Mouse (Mus musculus) gastrocnemius, postnatal 36 days (tissue): Measurements from ENCODE around the gene Tktl1. TPM values are rescaled to one million over a fixed set of nuclear protein-coding genes. Genes with fewer than 3 reads are reported as not detected.
A peak's percentile ranks its signal among the peaks of the same experiment; 100 is the strongest.
"Not testable (repeated sequence)": the region's sequence is repeated elsewhere in the genome, so short reads cannot be mapped to it uniquely, and the experiment has no call there.

ENCODE experiments used
- DNase-seq, 2 experiments: peaks; one replicate each; pipeline ENCODE4 v3.0.0; 2022
- intact Hi-C: fragments of 180-260 bp; cut with DNase I; formaldehyde crosslinking; loops from one replicate; pipeline ENCODE4 v1.15.1; 2025
- long read RNA-seq, 2 experiments: library from polyadenylated mRNA; stranded (forward); transcript quantifications; one replicate each; pipeline ENCODE4 v2.0.0; 2021
- total RNA-seq, 2 experiments: library from RNA; stranded (reverse); gene quantifications; 2 replicates each; pipeline ENCODE4 v1.2.3; 2021

Tktl1 gene
- total RNA-seq = not detected
- long read RNA-seq, experiment 1 = 0 reads
- long read RNA-seq, experiment 2 = 0 reads

- intact Hi-C loops = no loop called here
- no peak for DNase-seq
Measured at GRCm38 (mm10) chrX:74176959-74177358, at the start of gene Tktl1. Tktl1 (plus strand) TSS chrX:74177259.

DNA sequence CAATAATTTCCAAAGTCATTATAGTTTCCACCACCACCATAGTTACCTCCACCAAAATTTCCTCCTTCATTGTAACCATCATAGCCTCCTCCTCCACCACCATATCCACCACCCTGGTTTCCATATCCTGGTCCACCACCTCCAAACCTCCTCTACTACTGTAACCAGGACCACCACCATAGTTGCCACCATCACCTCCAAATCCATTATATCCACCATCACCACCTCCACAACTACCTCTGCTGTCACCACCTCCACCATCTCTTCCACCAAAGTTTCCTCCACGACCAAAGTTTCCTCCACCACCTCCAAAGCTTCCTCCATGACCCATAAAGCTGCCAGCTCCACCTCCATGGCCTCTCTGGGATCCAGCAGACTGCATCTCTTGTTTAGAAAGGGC, 41.8 kb upstream of the Tktl1 start, which contains the start of gene Mecp2:
Gene Mecp2 (minus strand): TSS at position 101 of the 400 bp plus-strand sequence.
- DNase-seq, intact Hi-C loops: not testable (repeated sequence)

- intact Hi-C loops = no loop called here
- DNase-seq = no peak
Measured at GRCm38 (mm10) chrX:74167738-74168137, 9.3 kb upstream of the Tktl1 start, which contains the start of gene Tex28. Tex28 (minus strand) TSS chrX:74167838.

GRCm38 (mm10) chrX:74203556-74203955, 26.5 kb downstream of the Tktl1 start:
- intact Hi-C loops = no loop called here
- no peak for DNase-seq

- no peak for DNase-seq
- intact Hi-C loops = no loop called here
Measured at GRCm38 (mm10) chrX:74218496-74218895, 41.4 kb downstream of the Tktl1 start.

DNA sequence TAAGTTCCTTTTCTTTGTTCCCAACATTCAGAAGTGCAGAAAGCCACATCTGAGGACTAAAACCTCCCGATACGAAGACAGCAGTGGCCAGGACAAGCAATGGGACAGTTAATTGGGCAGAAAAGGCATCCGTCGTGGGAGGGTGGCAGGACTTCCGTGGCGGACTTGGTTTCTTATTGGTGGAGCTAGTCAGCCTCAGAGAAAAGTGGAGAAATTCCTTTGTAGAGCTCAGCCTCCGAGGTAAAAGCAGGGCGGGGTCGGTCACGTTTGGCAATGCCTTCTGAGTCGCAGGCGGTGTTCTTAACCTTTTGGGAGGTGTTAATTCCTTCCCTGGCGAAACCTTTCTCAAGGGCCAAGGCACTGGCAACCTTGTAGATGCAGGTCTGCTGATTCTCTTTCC, 42.4 kb downstream of the Tktl1 start:
- intact Hi-C loops = no loop called here
- no peak for DNase-seq

- DNase-seq, intact Hi-C loops: not testable (repeated sequence)
Measured at GRCm38 (mm10) chrX:74220099-74220498, 43.0 kb downstream of the Tktl1 start.

DNA sequence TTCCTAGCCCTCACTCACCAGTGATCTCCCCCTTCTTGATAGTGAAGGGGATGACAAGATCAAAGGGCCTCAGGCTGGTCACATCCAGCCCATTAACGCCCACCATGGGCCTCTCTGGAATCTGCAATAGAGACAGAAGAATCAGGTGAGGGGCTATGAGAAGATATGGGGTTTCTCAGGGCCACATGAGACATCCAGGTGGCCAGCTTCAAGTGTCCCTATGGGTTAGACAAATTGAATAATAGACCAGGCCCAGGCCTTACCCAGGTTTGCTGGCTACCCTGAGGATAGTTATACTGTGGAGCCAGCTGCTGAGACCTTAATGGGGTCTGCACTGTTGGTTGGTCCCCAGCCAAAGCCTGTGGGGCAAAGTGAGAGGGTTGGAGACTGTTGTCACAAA, 53.0 kb downstream of the Tktl1 start:
- no peak for DNase-seq
- intact Hi-C loops = no loop called here

GRCm38 (mm10) chrX:74233196-74233595, 56.1 kb downstream of the Tktl1 start:
- intact Hi-C loops = no loop called here
- no peak for DNase-seq

GRCm38 (mm10) chrX:74240332-74240731, 63.3 kb downstream of the Tktl1 start:
- no peak for DNase-seq
- intact Hi-C loops = loop anchor here (5.0 kb wide), 2 partner anchors 123 to 218 kb away; partner anchors contain the start of gene Irak1

GRCm38 (mm10) chrX:74243396-74243795, 66.3 kb downstream of the Tktl1 start:
- intact Hi-C loops = loop anchor here (5.0 kb wide), 2 partner anchors 126 to 221 kb away; partner anchors contain the start of gene Irak1
- DNase-seq = no peak

DNA sequence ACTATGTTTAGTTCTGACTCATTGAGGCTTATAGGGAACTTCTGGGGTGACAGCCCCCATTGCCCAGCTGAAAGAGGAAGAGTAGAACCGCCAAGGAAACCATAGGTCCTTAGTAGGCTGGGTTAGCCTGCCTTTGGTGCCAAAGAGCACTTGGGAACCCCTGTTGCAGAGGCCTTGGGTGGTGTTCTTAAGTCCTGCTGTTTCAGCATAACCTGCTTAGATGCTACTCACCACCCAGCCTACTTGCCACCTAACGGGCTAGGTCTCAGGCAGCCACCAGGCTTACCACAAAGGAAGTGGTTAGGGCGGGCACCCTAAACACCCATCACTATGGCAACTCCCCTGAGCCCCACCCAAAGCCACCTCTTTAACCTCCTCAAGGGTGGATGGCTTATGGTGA, 66.7 kb downstream of the Tktl1 start:
- no peak for DNase-seq
- intact Hi-C loops = loop anchor here (5.0 kb wide), 2 partner anchors 127 to 222 kb away; partner anchors contain the start of gene Irak1

DNA sequence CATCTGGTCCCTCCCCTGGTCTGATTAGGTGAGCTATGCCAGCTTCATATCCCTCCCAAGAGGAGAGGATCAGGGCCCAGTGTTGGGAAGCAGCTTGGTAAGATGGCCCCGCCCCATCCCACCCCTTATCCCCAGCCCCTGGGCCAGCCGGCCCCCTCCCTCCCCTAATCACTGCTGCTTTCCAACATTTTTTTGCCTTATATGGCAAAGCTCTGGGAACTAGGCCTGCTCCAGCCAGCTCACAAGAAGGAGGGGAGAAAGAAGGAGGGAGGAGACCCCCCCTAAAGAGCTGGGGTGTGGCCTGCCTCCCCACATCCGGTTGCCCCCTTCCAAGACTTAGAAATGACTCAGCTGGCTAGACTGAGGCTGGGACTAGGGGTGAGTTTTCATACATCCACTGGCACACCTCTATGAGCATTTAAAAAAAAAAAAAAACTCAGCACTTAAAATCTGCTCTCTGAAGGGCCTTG, 67.6 kb downstream of the Tktl1 start:
- intact Hi-C loops = loop anchor here (5.0 kb wide), 2 partner anchors 127 to 222 kb away; partner anchors contain the start of gene Irak1
- DNase-seq = peak in 1 of 2 experiments; percentile 41

DNA sequence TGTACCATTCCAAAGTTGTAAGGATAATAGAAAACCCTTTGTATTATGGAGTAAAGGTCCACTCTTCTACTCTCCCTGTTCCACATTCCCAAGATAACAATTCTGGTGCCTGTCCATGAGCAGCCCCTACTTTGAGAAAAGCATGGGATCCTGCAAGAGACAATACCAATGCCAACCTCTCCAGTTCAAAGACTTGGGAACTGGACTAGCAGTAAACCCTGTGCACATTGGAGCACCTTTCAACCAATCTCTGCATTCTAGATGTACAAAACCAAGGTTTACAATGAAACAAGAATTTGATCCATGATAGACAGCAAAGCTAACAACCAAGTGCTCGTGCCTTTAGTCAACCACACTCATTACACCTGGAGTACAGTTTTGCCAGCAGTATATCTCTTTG, 68.0 kb downstream of the Tktl1 start:
- no peak for DNase-seq
- intact Hi-C loops = no loop called here

GRCm38 (mm10) chrX:74245687-74246086, 68.6 kb downstream of the Tktl1 start:
- intact Hi-C loops = no loop called here
- DNase-seq = peak; percentile 70 to 78

- intact Hi-C loops = no loop called here
- DNase-seq = peak; percentile 74 to 80
Measured at GRCm38 (mm10) chrX:74246213-74246681, 69.2 kb downstream of the Tktl1 start.

- peak in 1 of 2 experiments; percentile 43 for DNase-seq
- intact Hi-C loops = no loop called here
Measured at GRCm38 (mm10) chrX:74246693-74247092, 69.6 kb downstream of the Tktl1 start.

GRCm38 (mm10) chrX:74248651-74249050, 71.6 kb downstream of the Tktl1 start:
- intact Hi-C loops = loop anchor here (2.0 kb wide), 1 partner anchor 164 kb away; no protein-coding TSS in a partner anchor
- peak in 1 of 2 experiments; percentile 50 for DNase-seq

GRCm38 (mm10) chrX:74249615-74250014, 72.6 kb downstream of the Tktl1 start, which contains the start of gene Flna:
Flna (minus strand) TSS chrX:74249820.
- DNase-seq = peak; percentile 47 to 51
- intact Hi-C loops = loop anchor here (2.0 to 5.0 kb wide), 2 partner anchors 53 to 163 kb away; partner anchors contain the start of gene Gdi1

GRCm38 (mm10) chrX:74254153-74254887, 77.3 kb downstream of the Tktl1 start, which contains the start of gene Emd:
Emd (plus strand) TSS chrX:74254687.
- intact Hi-C loops = loop anchor here (5.0 kb wide), 1 partner anchor 48 kb away; the partner anchor contains the start of gene Gdi1
- DNase-seq = peak; percentile 72 to 81
